Mouse (Mus musculus): ENCODE data around the gene 1700029H14Rik. TPM values are rescaled to one million over a fixed set of nuclear protein-coding genes. Genes with fewer than 3 reads are reported as not detected.

The 1700029H14Rik gene
- total and polyA plus RNA-seq, 2 experiments from 2014 or later: 0.30 to 2.8 TPM

DNA sequence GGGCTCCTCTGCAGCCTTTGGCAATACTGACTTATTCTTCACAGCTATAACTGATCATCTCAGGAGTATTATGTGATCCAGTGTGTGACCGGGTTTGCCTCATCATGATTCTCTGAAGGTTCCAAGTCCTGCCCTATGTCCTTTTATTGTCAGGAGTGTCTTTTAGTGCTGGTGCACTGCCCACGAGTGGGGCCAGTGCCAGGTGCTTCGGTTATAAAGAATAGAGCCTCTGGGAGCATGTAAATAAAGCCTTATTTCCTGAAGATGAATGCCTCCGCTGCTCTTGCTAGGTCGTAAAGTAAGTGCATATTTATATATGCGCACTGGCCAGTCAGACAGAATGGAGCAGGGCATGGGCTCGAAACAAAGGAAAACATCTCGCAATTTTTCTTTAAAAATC is 29.1 kb downstream of the 1700029H14Rik start:
- ATAC-seq (no peak), DNase-seq (ENCODE audit: low spot score) (no peak)
- no peak overlapping the region for H3K9ac ChIP-seq (replicated peaks; ENCODE audit: low read length)
- no peaks in the 10 kb centered on the region for H3K36me3 ChIP-seq (ENCODE audit: insufficient read depth, low read length)
- H3K27me3 ChIP-seq (ENCODE audit: insufficient read depth, low read length): no peaks in the 10 kb centered on the region
- WGBS: 62% methylated on average over 8 of the region's 8 CpGs
- no peak overlapping the region for H3K4me2 ChIP-seq (ENCODE audit: low read depth, low read length)
- no peak overlapping the region for H3K4me3 ChIP-seq (ENCODE audit: low read length)
- no peak overlapping the region for H3K27ac ChIP-seq
- no peak for TF ChIP-seq CTCF (IDR thresholded peaks at IDR 0.05; ENCODE audit: low read depth)
- H3K4me1 ChIP-seq (ENCODE audit: insufficient read depth, low read length): peaks cover 35% of the 10 kb centered on the region
- no peaks in the 10 kb centered on the region for H3K9me3 ChIP-seq (ENCODE audit: low read length)

DNA sequence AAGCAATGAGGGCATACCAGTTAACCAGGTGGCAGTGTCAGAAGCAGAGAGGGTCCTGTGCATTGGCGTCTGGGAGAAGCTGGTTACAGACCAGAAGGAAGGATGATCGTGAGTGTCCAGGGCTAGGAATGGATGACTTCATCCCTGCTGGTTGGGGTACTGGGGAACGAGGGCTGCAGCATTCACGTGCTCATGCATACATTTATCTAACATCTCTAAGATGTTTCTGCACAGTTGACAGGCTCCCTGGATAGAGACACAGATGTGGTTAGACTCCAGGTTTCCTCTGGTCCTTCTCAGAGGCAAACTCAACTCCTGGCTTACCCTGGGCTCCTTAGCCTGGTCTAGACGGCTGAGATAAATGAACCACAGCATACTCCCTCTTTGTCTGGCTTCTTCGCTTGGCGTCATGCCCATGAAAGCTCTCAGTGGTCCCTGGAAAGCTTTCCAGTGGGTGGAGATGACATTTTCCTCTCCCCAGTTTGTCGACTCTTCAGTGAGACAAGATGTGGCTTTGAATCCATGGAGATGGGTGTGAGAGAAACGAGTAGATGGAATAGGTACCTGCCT is 30.6 kb downstream of the 1700029H14Rik start:
- Histone ChIP-seq H3K4me3 (ENCODE audit: low read length) (no peak overlapping the region), H3K27me3 (ENCODE audit: insufficient read depth, low read length) (no peaks in the 10 kb centered on the region), H3K9me3 (ENCODE audit: low read length) (no peaks in the 10 kb centered on the region), H3K4me2 (ENCODE audit: low read depth, low read length) (no peak overlapping the region), H3K36me3 (ENCODE audit: insufficient read depth, low read length) (no peaks in the 10 kb centered on the region), H3K4me1 (ENCODE audit: insufficient read depth, low read length) (peaks cover 35% of the 10 kb centered on the region), H3K27ac (peak overlapping the region; percentile 65; the same call in 1 of the 2 replicates), H3K9ac (replicated peaks; ENCODE audit: low read length) (no peak overlapping the region)
- 27% methylated on average over 9 of the region's 9 CpGs for WGBS
- no peak for TF ChIP-seq CTCF (IDR thresholded peaks at IDR 0.05; ENCODE audit: low read depth)
- ATAC-seq (no peak), DNase-seq (ENCODE audit: low spot score) (peak; percentile 53)

DNA sequence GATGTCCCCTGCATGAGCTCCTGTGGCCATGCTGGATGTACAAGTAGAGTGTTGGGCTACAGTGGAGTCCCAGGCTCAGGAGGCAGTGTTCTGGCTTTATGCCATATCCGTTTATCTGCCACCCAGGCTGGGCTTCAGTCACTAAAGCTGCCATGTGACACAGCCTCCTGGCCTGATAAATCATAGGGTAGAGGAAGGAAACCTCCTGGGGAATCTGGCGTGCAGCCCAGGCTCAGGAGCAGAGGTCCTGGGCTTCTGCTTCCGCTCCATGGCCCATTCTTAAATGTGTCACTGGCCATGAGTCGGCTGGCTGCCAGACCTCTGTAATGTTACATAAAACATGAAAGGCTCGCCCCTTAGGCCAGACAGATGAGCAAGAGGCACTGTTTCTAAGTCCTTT is 31.3 kb downstream of the 1700029H14Rik start:
- Histone ChIP-seq H3K27ac (peak overlapping the region; percentile 74; the same call in 1 of the 2 replicates), H3K4me1 (ENCODE audit: insufficient read depth, low read length) (peaks cover 35% of the 10 kb centered on the region), H3K27me3 (ENCODE audit: insufficient read depth, low read length) (no peaks in the 10 kb centered on the region), H3K4me2 (ENCODE audit: low read depth, low read length) (no peak overlapping the region), H3K9ac (replicated peaks; ENCODE audit: low read length) (no peak overlapping the region), H3K4me3 (ENCODE audit: low read length) (no peak overlapping the region), H3K9me3 (ENCODE audit: low read length) (no peaks in the 10 kb centered on the region), H3K36me3 (ENCODE audit: insufficient read depth, low read length) (no peaks in the 10 kb centered on the region)
- WGBS: 14% methylated on average over 5 of the region's 5 CpGs
- TF ChIP-seq CTCF (IDR thresholded peaks at IDR 0.05; ENCODE audit: low read depth): no peak
- peak; percentile 74 for ATAC-seq
- DNase-seq (ENCODE audit: low spot score): peak; percentile 87

DNA sequence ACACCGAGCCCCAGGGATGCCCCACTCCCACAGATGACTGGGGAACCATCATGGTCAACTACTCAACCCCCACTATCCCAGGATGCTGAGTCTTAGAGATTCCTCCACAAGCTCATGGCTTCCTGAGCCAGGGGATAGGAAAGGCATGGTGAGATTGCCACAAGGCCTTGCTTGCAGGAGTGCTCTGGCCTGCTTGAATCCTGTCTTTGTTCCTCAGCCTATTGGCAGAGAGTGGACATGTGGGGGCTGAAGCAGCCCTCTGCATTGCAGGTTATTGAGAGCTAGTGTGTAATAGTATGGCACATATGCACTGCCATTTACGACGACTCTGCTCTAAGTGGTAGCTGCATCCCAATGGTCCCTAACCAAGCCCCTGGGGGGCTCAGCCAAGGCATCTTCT is 31.9 kb downstream of the 1700029H14Rik start:
- Histone ChIP-seq H3K4me2 (ENCODE audit: low read depth, low read length) (no peak overlapping the region), H3K9ac (replicated peaks; ENCODE audit: low read length) (no peak overlapping the region), H3K27me3 (ENCODE audit: insufficient read depth, low read length) (no peaks in the 10 kb centered on the region), H3K9me3 (ENCODE audit: low read length) (no peaks in the 10 kb centered on the region), H3K4me3 (ENCODE audit: low read length) (no peak overlapping the region), H3K27ac (peak overlapping the region; percentile 74), H3K36me3 (ENCODE audit: insufficient read depth, low read length) (no peaks in the 10 kb centered on the region), H3K4me1 (ENCODE audit: insufficient read depth, low read length) (peaks cover 35% of the 10 kb centered on the region)
- DNase-seq (ENCODE audit: low spot score) (peak; percentile 18), ATAC-seq (0 out of 2 replicates have a peak, but pooled peaks have one; percentile 13)
- WGBS: 62% methylated on average over 3 of the region's 3 CpGs
- no peak for TF ChIP-seq CTCF (IDR thresholded peaks at IDR 0.05; ENCODE audit: low read depth)

DNA sequence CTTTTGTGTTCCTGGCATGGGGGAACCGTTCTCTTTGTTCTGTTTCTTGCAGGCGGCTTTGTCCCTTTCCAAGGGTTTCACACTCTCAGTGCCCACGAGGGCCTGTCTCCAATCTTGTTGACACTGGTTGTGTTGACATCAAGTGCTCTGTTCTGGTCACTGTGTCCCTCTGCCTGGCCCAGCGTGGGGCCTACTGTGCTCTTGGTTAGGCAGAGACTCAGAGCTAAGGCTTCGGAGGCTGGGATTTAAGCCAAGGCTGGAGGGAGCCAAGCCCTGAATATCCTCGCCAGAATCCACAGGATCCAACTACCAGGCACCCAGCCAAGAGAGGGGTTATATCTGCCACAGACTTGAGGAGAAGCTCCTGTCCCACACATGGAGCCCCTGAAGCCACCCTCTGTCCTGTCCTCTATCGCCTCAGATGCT is 32.4 kb downstream of the 1700029H14Rik start:
- peak overlapping the region; percentile 74 for H3K27ac ChIP-seq
- TF ChIP-seq CTCF (IDR thresholded peaks at IDR 0.05; ENCODE audit: low read depth): no peak
- ATAC-seq: peak; percentile 88

DNA sequence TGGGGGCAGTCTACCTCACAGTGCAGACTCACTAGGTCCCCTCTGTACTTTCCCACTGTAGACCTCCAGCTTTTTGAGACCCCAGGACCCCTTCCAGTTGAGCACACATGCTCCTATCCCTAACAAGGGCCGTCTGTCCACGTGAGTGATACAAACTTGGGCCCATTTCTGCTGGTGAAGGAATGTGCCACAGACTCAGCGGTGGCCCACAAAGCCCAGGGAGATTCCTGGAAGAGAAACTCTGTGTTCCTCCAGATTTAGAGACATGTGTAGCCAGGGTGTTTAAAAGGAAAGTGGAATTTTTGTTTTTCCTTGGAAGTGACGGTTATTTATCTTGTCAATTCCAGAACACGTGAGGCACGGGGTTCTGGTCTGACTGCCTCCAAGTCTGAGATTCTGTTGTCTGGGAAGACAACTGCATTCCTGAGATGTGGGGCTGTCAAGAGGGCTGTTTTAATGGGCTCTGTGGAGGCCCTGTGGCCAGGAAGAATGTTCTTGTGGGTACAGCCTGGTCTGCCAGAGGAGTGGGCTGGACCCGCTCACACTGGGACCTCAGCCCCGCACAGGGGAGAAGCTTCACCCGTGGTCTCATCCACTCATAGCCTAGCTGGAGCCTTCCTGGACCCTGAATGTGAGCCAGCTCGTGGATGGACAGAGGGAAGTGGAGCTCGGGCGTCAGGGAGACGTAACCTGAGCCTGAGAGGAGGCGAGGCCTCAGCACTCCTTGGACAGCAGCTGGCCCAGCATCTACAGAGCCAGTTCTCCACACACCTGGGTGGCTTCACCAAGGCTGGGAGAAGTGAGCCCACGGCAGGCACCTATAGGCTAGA is 33.0 kb downstream of the 1700029H14Rik start:
- Histone ChIP-seq H3K9me3 (ENCODE audit: low read length) (no peaks in the 10 kb centered on the region), H3K4me3 (ENCODE audit: low read length) (no peak overlapping the region), H3K27me3 (ENCODE audit: insufficient read depth, low read length) (no peaks in the 10 kb centered on the region), H3K4me1 (ENCODE audit: insufficient read depth, low read length) (peaks cover 35% of the 10 kb centered on the region), H3K27ac (peak overlapping the region; percentile 74), H3K4me2 (ENCODE audit: low read depth, low read length) (no peak overlapping the region), H3K36me3 (ENCODE audit: insufficient read depth, low read length) (no peaks in the 10 kb centered on the region), H3K9ac (replicated peaks; ENCODE audit: low read length) (no peak overlapping the region)
- DNase-seq (ENCODE audit: low spot score) (no peak), ATAC-seq (no peak; the same call in none of the 2 replicates)
- 67% methylated on average over 15 of the region's 15 CpGs for WGBS
- TF ChIP-seq CTCF (IDR thresholded peaks at IDR 0.05; ENCODE audit: low read depth): no peak

More for the DNA sequence above, 32.4 kb downstream of the 1700029H14Rik start:
- Histone ChIP-seq H3K4me3 (ENCODE audit: low read length) (no peak overlapping the region), H3K4me2 (ENCODE audit: low read depth, low read length) (no peak overlapping the region), H3K4me1 (ENCODE audit: insufficient read depth, low read length) (peaks cover 35% of the 10 kb centered on the region), H3K27me3 (ENCODE audit: insufficient read depth, low read length) (no peaks in the 10 kb centered on the region), H3K9ac (replicated peaks; ENCODE audit: low read length) (no peak overlapping the region), H3K36me3 (ENCODE audit: insufficient read depth, low read length) (no peaks in the 10 kb centered on the region), H3K9me3 (ENCODE audit: low read length) (no peaks in the 10 kb centered on the region)
- DNase-seq (ENCODE audit: low spot score): peak; percentile 92
- WGBS: 39% methylated on average over 7 of the region's 7 CpGs
